Comparison of ENCODE assay signal across 15 mouse cellular contexts in genomic region chr1:138188131-138188530, GRCm38 (mm10). TPM values are rescaled to one million over a fixed set of nuclear protein-coding genes. Genes with fewer than 3 reads are reported as not detected.
"Had no signal": no experiment of that assay in that cellular context is flagged by ENCODE, and none has a peak within 500 bp of the region (broad histone marks: within the 10 kb centered on the region; RNA-seq: fewer than 3 reads in every experiment).

No protein-coding gene starts in this region.

- ATAC-seq: liver, embryonic 12.5 days; midbrain, embryonic 16.5 days had no signal

- DNase-seq: lung, adult 18-20 months; lung, embryonic 14.5 days; lung, postnatal 10 days; lung, postnatal 4 days; midbrain, embryonic 14.5 days; retina, postnatal 1 day; right cerebral cortex, adult 18-20 months; right cerebral cortex, postnatal 25 days; right cerebral cortex, postnatal 4 days; spleen, adult 18-20 months; thymus, adult 18-20 months; thymus, postnatal 14 days had no signal

RNA-seq across cellular contexts. Expression of gene Ptprc, which starts 12.6 kb away (rescaled TPM):
- polyA plus RNA-seq: myocyte had no signal
